Mouse (Mus musculus): ENCODE data around the gene Tenm4. TPM values are rescaled to one million over a fixed set of nuclear protein-coding genes. Genes with fewer than 3 reads are reported as not detected.
A peak's percentile ranks its signal among the peaks of the same experiment; 100 is the strongest.

Gene Tenm4
- polyA plus RNA-seq, 1 experiment from 2014 or later, result 22.1 TPM

DNA sequence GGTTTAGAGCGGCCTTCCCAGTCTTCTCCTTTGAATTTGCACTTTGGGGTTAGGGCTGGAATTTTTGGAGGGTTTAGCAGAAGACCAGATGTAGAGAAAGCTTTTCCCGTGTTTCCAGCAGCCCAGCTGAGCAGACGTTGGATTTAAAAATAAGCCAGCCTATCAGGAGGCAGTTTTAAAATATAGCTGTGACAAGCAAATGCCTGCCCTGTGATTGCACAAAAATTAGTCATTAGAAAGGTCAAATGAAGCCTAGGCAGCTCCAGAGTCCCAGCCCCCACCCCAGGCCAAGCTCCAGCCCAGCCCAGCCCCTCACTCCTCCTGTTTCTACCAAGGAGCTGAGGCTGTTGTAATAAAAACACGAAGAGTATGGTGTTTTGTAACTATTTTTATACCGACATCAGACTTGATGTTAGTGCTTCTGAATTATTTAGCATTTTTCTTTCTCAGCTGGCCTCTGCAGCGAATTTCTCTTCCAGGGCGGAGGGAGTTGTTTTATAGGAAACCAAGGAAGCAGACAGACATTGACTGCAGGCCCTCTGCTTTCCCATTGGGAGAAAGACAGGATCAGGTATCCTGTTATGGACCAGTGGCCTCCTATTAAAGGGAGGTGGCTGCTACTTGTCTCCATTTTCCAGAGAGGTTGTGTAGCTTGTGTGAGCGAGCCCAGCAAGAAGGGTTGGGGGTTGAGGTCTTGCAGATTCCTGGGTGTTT lies 59.1 kb downstream of the Tenm4 start:
- Histone ChIP-seq H3K9me3 (no peaks in the 10 kb centered on the region), H3K36me3 (no peaks in the 10 kb centered on the region), H3K4me1 (replicated peaks) (peaks cover 38% of the 10 kb centered on the region), H3K27ac (peak overlapping the region; percentile 40; the same call in 1 of the 2 replicates), H3K27me3 (ENCODE audit: insufficient read depth, poor library complexity, severe bottlenecking) (no peaks in the 10 kb centered on the region), H3K4me3 (no peak overlapping the region)
- no peak for DNase-seq (ENCODE audit: low spot score)
- WGBS, result 71% methylated on average over 8 of the region's 8 CpGs

DNA sequence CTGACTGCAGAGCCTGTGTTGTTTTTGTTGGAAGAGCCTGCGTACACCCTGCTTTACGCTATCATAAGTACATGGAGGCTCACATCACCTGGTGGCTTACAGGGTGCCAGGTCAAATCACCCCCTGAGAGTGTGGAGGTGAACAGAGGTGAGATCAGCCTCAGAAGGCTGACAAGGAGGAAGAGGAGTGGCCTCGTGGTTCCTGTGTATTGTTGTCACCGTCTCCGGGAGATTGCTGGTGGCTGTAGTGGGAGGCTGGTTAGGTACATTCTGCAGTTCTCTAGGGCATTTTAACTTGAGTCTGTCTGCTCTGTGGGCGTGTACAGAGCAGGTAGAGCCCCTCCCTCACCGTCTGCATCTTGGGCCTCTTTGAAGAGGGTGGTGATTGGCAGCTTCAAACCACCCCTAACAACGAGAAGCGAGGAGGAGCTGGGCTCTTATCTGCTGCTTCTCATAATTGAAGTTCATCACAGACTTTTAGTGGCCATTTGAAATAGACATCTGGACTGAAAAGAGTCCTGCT lies 59.7 kb downstream of the Tenm4 start:
- WGBS, result 61% methylated on average over 9 of the region's 9 CpGs
- Histone ChIP-seq H3K36me3 (no peaks in the 10 kb centered on the region), H3K4me1 (replicated peaks) (peaks cover 38% of the 10 kb centered on the region), H3K27me3 (ENCODE audit: insufficient read depth, poor library complexity, severe bottlenecking) (no peaks in the 10 kb centered on the region), H3K4me3 (no peak overlapping the region), H3K27ac (peak overlapping the region; percentile 40; the same call in 1 of the 2 replicates), H3K9me3 (no peaks in the 10 kb centered on the region)
- no peak for DNase-seq (ENCODE audit: low spot score)

DNA sequence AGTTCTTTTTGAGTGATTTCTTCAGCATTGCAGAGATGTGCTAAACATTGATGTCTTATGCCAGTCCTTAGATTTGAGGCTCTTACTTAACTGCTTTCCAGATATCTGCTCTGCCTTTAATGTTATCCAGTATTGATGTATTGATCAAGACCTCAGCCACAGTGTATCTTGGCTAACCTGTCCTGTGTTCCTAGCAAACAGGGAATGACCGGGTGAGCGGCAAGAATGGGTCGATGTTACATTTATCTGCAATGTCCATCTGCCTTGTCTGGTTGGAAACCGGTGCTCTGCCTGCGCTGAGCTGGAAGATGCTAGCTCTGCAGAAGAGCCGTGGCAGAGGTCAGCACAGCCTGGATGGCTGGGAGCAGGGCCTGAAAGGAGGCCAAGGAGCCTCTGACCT lies 64.8 kb downstream of the Tenm4 start:
- DNase-seq (ENCODE audit: low spot score), result no peak
- Histone ChIP-seq H3K9me3 (0 out of 2 replicates have a peak, but pooled peaks cover 2% of the 10 kb centered on the region), H3K4me3 (no peak overlapping the region), H3K27me3 (ENCODE audit: insufficient read depth, poor library complexity, severe bottlenecking) (no peaks in the 10 kb centered on the region), H3K4me1 (replicated peaks) (peaks cover 10% of the 10 kb centered on the region), H3K27ac (no peak overlapping the region), H3K36me3 (no peaks in the 10 kb centered on the region)
- WGBS, result 76% methylated on average over 6 of the region's 6 CpGs

DNA sequence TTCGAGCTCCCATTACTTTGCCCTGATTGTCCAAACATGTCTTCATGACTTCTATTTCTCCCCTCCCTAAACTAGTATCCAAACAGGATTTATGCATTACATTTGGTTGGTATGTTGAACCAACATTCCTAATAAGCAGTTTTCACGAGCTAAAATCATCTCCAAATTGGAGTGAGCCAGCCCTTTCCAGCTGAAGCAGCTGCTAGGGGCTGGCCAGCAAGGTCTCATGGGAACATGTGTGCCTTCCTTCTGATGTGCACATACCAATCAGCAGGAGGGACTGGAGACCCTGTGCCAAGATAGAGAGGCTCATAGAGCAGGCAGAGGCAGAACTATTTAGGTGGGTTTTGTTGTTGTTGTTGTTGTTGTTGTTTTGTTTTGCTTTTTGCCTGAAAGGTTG lies 69.6 kb downstream of the Tenm4 start:
- Histone ChIP-seq H3K27me3 (ENCODE audit: insufficient read depth, poor library complexity, severe bottlenecking) (no peaks in the 10 kb centered on the region), H3K9me3 (0 out of 2 replicates have a peak, but pooled peaks cover 2% of the 10 kb centered on the region), H3K4me3 (no peak overlapping the region), H3K36me3 (no peaks in the 10 kb centered on the region), H3K4me1 (replicated peaks) (peaks cover 12% of the 10 kb centered on the region), H3K27ac (no peak overlapping the region)
- no peak for DNase-seq (ENCODE audit: low spot score)
- WGBS, result 72% methylated on average over 2 of the region's 2 CpGs

DNA sequence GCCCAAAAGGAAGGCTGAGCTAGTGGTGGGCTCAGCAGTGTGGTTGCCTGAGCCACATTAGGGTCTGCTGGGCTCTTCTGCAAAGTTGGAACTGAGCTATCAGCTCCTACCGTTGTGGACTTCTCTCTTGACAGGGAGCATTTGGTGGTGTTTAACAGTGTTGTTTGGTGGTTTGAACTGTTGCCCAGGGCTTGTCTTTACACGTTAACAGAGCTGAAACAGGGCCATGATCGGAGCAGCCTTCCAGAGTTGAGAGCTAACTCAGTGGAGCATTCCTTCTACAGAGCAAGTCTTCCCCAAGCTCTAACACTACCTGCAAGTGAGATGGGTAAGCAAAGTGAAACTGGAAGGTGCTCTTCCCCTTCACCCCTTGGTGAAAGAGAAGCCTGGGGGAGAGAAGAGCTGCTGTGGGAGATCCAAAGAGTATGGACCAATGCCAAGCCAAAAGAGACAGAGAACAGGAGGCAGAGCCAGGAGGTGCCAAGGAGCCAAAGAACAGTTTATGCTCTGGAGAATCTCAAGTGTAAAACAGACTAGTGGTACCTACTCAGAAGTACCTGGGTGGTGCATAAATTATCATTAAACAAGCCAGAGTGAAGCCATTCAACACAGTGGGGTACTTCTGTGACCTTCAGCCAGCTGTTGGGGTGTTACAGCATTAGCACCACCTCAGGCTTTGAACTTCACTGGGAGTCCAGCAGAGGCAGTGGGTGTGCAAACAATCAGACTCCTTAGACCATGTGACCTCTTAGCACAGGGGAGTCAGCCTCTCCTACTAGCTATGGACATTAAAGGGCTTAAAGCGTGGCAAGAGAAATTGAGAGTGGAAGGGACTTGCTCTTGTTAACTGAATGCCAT lies 71.5 kb downstream of the Tenm4 start:
- H3K9me3 ChIP-seq, result no peaks in the 10 kb centered on the region
- H3K4me1 ChIP-seq (replicated peaks), result peaks cover 9% of the 10 kb centered on the region
- H3K27ac ChIP-seq, result no peak overlapping the region
- WGBS, result 85% methylated on average over 4 of the region's 4 CpGs
- no peak overlapping the region for H3K4me3 ChIP-seq
- H3K27me3 ChIP-seq (ENCODE audit: insufficient read depth, poor library complexity, severe bottlenecking), result no peaks in the 10 kb centered on the region
- no peaks in the 10 kb centered on the region for H3K36me3 ChIP-seq
- no peak for DNase-seq (ENCODE audit: low spot score)

DNA sequence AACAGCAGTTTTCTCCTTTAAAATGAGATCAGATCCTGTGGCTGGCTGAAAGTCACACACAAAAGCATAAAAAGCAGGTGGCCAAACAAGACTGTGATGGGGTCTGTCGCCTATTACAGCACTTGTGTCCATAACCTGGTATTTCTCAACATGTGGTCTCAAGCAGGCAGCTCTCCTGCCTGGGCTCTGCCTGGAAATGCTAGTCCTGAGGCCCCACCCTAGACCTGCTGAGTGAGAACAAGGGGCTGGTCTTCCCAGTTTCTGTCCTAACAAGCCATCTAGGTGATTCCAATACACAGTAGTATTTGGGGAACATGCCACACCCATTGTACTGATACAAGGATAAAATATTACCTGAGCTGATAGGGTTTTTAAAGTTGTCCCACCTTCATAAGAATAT lies 73.8 kb downstream of the Tenm4 start:
- H3K4me3 ChIP-seq, result no peak overlapping the region
- peaks cover 6% of the 10 kb centered on the region; the same call in 1 of the 2 replicates for H3K36me3 ChIP-seq
- peaks cover 9% of the 10 kb centered on the region for H3K4me1 ChIP-seq (replicated peaks)
- H3K9me3 ChIP-seq, result peaks cover 6% of the 10 kb centered on the region
- WGBS, result 86% methylated on average over 1 of the region's 1 CpGs
- no peak for DNase-seq (ENCODE audit: low spot score)
- no peaks in the 10 kb centered on the region for H3K27me3 ChIP-seq (ENCODE audit: insufficient read depth, poor library complexity, severe bottlenecking)
- no peak overlapping the region for H3K27ac ChIP-seq

DNA sequence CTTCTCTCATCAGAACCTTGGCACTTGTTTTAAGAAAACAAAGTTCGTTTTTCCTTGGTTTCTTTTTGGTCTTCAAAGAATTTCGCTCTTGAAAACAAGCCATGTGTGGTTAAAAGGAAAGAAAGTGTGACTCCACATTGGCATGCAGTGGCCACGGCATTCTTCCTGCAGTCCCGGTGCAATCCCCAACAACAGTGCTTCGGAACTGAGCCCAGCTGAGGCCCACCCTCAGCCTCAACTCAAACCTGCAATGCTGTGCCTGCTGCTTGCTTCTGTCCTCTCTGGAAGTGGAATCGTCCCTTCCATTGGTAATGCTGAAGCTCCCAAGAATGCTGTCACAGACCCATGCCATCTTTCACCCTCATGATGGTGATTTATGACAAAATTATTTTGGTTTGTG lies 88.6 kb downstream of the Tenm4 start:
- DNase-seq (ENCODE audit: low spot score), result no peak
- WGBS, result 83% methylated on average over 6 of the region's 6 CpGs
- H3K27ac ChIP-seq, result no peak overlapping the region
- no peaks in the 10 kb centered on the region for H3K27me3 ChIP-seq (ENCODE audit: insufficient read depth, poor library complexity, severe bottlenecking)
- H3K4me3 ChIP-seq, result no peak overlapping the region
- no peaks in the 10 kb centered on the region for H3K36me3 ChIP-seq
- no peaks in the 10 kb centered on the region for H3K9me3 ChIP-seq
- peaks cover 4% of the 10 kb centered on the region; the same call in 1 of the 2 replicates for H3K4me1 ChIP-seq (replicated peaks)

DNA sequence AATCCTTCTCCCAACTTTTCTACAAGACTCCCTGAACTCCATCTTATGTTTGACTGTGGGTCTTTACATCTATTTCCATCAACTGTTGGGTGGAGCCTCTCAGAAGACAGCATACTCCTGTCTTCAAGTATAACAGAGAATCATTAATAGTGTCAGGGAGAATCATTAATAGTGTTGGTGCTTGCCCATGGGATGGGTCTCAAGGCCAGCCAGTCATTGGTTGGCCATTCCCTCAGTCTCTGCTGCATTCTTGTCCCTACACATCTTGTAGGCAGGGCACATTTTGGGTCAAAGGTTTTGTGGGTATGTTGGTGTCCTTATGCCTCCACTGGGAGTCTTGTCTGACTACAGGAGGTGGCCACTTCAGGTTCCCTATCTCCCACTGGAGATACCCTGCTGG lies 91.1 kb downstream of the Tenm4 start:
- Histone ChIP-seq H3K9me3 (no peaks in the 10 kb centered on the region), H3K27me3 (ENCODE audit: insufficient read depth, poor library complexity, severe bottlenecking) (no peaks in the 10 kb centered on the region), H3K4me3 (no peak overlapping the region), H3K36me3 (no peaks in the 10 kb centered on the region), H3K4me1 (replicated peaks) (peaks cover 4% of the 10 kb centered on the region; the same call in 1 of the 2 replicates), H3K27ac (no peak overlapping the region)
- DNase-seq (ENCODE audit: low spot score), result no peak

DNA sequence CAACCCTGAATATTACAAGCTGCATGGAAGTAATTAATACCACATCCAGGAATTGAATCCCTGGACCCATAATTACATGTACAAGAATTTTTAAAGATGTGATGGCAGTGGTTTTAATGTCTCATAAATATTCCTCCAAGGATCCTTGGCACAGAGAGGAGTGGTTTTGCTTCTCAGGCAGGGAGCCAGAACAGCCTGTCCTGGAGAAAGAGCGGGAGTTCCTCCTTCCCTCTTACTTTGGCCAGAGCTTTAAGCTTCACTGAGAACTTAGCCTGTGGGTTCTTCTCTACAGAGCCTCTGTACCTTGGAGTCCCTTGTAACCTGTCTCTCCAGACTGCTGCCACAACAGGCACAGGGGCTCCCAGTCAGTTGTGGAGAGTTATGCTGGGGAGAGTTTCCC lies 94.9 kb downstream of the Tenm4 start:
- Histone ChIP-seq H3K4me3 (no peak overlapping the region), H3K4me1 (replicated peaks) (peaks cover 8% of the 10 kb centered on the region), H3K27me3 (ENCODE audit: insufficient read depth, poor library complexity, severe bottlenecking) (no peaks in the 10 kb centered on the region), H3K9me3 (no peaks in the 10 kb centered on the region), H3K36me3 (no peaks in the 10 kb centered on the region), H3K27ac (no peak overlapping the region)
- DNase-seq (ENCODE audit: low spot score), result no peak
- 94% methylated on average over 1 of the region's 1 CpGs for WGBS

DNA sequence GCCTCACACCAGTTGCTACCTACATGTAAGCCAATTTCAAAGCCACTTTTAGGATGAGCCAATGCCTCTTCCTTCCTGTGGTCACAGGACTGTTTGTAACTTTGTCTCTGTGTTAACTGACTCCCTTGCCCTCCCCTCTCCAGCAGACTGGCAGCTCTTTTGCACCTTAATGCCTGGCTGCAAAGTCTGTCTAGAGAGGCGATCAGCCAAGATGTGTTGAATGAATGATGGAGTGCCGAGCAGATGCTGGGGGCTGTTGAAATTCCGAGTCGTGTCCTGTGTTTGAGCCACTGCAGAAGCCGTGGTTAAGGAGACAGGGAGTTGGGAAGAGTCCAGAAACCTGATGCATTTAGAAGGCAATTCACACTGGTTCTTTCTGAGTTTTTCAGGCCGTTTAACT lies 96.2 kb downstream of the Tenm4 start:
- peaks cover 10% of the 10 kb centered on the region; the same call in 1 of the 2 replicates for H3K4me1 ChIP-seq (replicated peaks)
- no peak overlapping the region for H3K27ac ChIP-seq
- no peaks in the 10 kb centered on the region for H3K36me3 ChIP-seq
- H3K4me3 ChIP-seq, result no peak overlapping the region
- no peaks in the 10 kb centered on the region for H3K9me3 ChIP-seq
- H3K27me3 ChIP-seq (ENCODE audit: insufficient read depth, poor library complexity, severe bottlenecking), result no peaks in the 10 kb centered on the region
- WGBS, result 75% methylated on average over 6 of the region's 6 CpGs
- no peak for DNase-seq (ENCODE audit: low spot score)

DNA sequence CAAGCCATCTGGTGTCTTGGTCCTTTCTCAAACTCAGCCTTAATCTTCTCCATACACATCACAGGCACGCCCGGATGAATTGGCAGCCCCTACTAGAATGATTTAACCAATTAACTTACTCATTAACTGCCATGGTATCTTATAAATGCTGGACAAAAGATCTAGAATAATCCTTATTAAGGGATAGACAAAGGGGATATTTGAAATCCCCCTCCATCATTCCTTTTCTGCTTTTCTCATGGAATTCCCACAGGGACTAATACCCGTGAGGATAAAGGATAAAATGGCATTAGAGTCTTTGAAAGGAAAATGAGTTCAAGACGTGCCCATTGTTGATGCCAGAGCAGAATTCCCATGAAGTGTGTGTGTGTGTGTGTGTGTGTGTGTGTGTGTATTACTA lies 99.6 kb downstream of the Tenm4 start:
- H3K4me1 ChIP-seq (replicated peaks), result peaks cover 10% of the 10 kb centered on the region; the same call in 1 of the 2 replicates
- 71% methylated on average over 4 of the region's 4 CpGs for WGBS
- DNase-seq (ENCODE audit: low spot score), result no peak
- no peaks in the 10 kb centered on the region for H3K36me3 ChIP-seq
- no peak overlapping the region for H3K4me3 ChIP-seq
- H3K27ac ChIP-seq, result no peak overlapping the region
- H3K27me3 ChIP-seq (ENCODE audit: insufficient read depth, poor library complexity, severe bottlenecking), result no peaks in the 10 kb centered on the region
- H3K9me3 ChIP-seq, result peaks cover 11% of the 10 kb centered on the region

DNA sequence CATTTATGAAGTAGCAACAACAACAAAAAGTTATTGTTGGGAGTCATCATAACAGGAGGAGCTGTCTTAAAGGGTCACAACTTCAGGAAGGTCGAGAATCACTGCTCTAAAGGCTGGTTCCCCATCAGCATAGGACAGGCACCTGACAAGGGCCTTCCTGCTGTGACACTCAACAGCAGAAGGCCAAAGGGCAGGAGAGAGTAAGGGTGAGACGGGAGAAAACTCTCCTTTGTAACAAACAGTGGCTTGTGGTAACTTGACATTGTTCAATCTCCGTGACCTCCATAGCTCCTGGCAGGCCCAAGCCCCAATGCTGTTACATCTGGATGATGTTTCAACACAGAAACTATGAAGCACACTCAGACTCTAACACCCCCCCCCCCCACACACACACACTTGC lies 101.0 kb downstream of the Tenm4 start:
- H3K27me3 ChIP-seq (ENCODE audit: insufficient read depth, poor library complexity, severe bottlenecking), result no peaks in the 10 kb centered on the region
- peaks cover 11% of the 10 kb centered on the region for H3K9me3 ChIP-seq
- DNase-seq (ENCODE audit: low spot score), result no peak
- H3K36me3 ChIP-seq, result no peaks in the 10 kb centered on the region
- no peak overlapping the region for H3K4me3 ChIP-seq
- 44% methylated on average over 3 of the region's 3 CpGs for WGBS
- H3K27ac ChIP-seq, result no peak overlapping the region
- H3K4me1 ChIP-seq (replicated peaks), result peaks cover 10% of the 10 kb centered on the region; the same call in 1 of the 2 replicates

DNA sequence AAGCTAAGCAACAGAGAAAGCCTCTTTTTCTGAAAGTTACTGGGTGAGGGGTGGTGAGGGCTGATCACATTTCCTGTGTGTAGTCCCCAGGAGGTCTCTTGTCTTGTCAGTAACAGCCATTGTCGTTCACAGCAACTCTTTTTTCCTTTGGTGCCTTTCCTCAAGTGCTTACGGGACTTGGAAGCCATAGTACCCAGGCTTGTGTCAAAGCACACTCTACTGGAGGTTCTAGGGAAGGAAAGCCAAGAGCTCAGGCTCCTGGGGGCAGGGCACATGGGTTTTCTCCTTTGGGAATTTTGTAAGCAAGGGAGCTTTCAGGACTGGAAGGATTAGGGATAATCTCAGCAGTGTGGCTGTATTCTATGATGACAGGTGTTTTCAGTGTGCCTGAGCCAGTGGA lies 103.4 kb downstream of the Tenm4 start:
- peaks cover 11% of the 10 kb centered on the region for H3K9me3 ChIP-seq
- no peaks in the 10 kb centered on the region for H3K27me3 ChIP-seq (ENCODE audit: insufficient read depth, poor library complexity, severe bottlenecking)
- peaks cover 22% of the 10 kb centered on the region for H3K4me1 ChIP-seq (replicated peaks)
- no peak overlapping the region for H3K4me3 ChIP-seq
- 86% methylated on average over 2 of the region's 2 CpGs for WGBS
- H3K36me3 ChIP-seq, result no peaks in the 10 kb centered on the region
- H3K27ac ChIP-seq, result no peak overlapping the region
- DNase-seq (ENCODE audit: low spot score), result no peak
